Mouse (Mus musculus): Measurements from ENCODE around the gene Nlrp6. TPM values are rescaled to one million over a fixed set of nuclear protein-coding genes. Genes with fewer than 3 reads are reported as not detected.
"Not testable (repeated sequence)": the region's sequence is repeated elsewhere in the genome, so short reads cannot be mapped to it uniquely, and the experiment has no call there.

The Nlrp6 gene
- total RNA-seq, 2 experiments from 2014 or later, result not detected

DNA sequence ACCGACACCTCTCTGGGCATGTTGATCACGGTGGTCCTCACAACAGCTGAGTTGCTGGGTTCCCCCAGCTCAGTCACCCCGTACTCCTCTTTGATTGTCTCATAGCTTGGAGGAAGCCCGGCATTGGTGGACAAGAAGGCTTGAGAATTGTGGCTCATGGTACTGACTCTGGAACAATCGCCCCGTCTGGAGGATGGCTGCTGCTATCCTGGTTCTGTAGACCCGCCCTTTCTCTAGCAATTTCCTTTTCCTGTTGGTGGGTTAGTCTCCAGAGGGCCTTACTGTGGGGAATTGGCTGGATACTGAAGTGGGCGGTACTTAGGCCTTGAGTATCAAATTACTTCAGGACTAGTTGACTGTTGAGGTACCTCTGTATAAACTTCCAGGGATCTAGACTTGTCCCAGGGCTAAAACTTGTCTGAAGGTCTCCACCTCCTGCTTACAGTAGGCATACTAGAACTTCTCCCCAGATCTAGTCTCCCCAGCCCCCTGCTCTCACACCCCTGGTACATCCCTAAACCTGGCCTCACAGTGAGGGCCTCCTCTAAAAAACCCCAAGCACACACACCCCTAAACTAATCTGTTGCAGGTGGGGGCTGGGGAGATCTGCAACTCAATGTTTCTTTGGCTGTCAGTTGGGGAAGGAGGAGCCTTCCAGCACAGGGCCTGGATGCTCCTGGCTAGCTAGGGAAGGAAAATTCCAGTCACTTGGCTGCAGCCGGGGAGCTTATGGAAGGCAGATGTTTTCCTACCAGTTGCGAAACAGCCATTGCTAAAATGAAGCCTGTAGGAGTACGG lies 35.3 kb downstream of the Nlrp6 start, which contains the start of the genes Gm45717 and Ifitm2:
TSS of gene Gm45717 (minus strand) at position 180 of the 798 bp plus-strand sequence.
TSS of gene Ifitm2 (minus strand) at position 230 of the 798 bp plus-strand sequence.
- intact Hi-C loops (cut with DNase I), result loop anchor here (2.0 kb wide), 1 partner anchor 91 kb away; no protein-coding TSS in a partner anchor
- Histone ChIP-seq H3K27ac (peak within 1 kb of the TSS; percentile 92), H3K4me3 (peak within 1 kb of the TSS; percentile 82)
- no peak for TF ChIP-seq CTCF (IDR thresholded peaks at IDR 0.05)
- DNase-seq, result peak; percentile 87

GRCm38 (mm10) chr7:140956556-140956869 lies 35.8 kb downstream of the Nlrp6 start:
- no peak for DNase-seq
- intact Hi-C loops (cut with DNase I), result loop anchor here (2.0 kb wide), 1 partner anchor 90 kb away; no protein-coding TSS in a partner anchor
- Histone ChIP-seq H3K4me3 (peak overlapping the region; percentile 82), H3K27ac (peak overlapping the region; percentile 92)
- no peak for TF ChIP-seq CTCF (IDR thresholded peaks at IDR 0.05)

DNA sequence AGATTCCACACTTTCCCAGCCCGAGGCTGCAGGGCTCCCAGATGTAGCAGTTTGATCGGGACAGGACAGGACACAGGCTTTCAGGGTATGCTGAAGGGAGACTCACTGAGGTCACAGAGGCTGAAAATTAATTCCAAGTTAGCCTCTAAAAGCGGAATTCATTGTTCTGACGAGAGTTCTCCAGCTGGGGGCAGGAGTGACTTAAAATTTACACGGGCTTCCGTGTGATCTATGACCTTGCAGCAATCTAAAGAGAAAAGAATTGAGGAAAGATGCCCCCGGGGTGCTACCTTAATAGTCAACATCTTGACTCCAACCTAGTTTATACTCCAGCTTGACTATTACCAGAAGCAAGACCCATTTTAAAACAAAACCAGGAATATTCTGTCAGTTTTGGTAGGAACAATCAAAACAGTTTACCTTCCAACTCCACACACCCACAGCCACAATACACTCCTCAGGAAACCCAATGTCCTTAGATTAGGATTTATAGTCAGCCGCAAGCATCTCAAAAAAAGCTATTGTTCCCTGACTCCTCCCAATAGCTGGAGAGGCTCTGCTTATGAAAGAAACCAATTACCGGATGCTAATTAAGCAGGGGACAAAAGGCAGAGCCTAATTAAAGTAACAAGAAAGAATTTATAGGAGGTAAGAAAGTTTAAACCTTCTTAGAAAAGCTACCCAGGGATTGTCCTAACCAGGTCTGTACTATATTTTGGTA lies 38.6 kb downstream of the Nlrp6 start:
- DNase-seq, result peak; percentile 52

DNA sequence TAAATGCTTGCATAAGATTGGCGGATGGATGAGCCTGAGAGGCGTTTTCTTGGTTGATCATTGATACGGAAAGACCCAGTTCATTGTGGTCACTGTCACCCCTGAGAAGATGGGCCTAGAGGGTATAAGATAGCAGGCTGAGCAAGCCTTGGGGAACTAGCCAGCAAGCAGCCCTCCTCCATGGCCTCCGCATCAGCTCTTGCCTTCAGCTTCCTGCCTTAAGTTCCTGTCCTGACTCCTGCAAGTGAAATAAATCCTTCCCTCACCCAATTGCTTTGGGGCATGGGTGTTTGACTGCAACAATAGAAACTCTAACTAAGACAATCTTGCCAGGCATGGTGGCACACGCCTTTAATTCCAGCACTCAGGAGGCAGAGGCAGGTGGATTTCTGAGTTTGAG lies 39.3 kb downstream of the Nlrp6 start:
- Histone ChIP-seq H3K27ac (peak overlapping the region; percentile 74), H3K4me3 (no peak overlapping the region)
- DNase-seq, result no peak
- intact Hi-C loops (cut with DNase I), result no loop called here
- no peak for TF ChIP-seq CTCF (IDR thresholded peaks at IDR 0.05)

More for the DNA sequence above, 38.6 kb downstream of the Nlrp6 start:
- intact Hi-C loops (cut with DNase I), result loop anchor here (2.0 kb wide), 2 partner anchors 49 to 53 kb away; no protein-coding TSS in a partner anchor
- peak; percentile 59 for TF ChIP-seq CTCF (IDR thresholded peaks at IDR 0.05)
- peak overlapping the region; percentile 74 for H3K27ac ChIP-seq
- H3K4me3 ChIP-seq, result no peak overlapping the region

DNA sequence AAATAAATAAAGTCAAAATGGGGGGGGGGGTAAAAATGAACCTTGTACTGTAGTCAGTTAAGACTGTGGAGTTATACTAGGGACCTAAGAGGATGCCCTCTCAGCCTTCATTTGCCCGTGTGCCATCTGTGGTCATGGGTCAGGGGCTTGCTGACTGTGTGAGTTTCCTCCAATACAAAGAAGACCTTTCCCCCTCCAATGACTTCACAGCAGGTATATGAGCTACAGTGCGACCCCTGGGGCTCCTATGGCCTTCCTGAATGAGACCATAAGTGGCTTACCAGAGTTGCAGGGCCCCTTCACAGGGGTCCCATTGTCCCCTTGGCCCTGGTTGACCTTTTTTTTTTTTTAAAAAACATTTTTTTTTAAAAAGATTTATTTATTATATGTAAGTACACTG lies 40.7 kb downstream of the Nlrp6 start:
- no peak for TF ChIP-seq CTCF (IDR thresholded peaks at IDR 0.05)
- Histone ChIP-seq H3K4me3 (no peak overlapping the region), H3K27ac (no peak overlapping the region)
- DNase-seq, result no peak
- intact Hi-C loops (cut with DNase I), result no loop called here

GRCm38 (mm10) chr7:140962733-140963132 lies 42.0 kb downstream of the Nlrp6 start:
- DNase-seq, result no peak
- intact Hi-C loops (cut with DNase I), result no loop called here
- TF ChIP-seq CTCF (IDR thresholded peaks at IDR 0.05), result no peak
- no peak overlapping the region for H3K4me3 ChIP-seq
- no peak overlapping the region for H3K27ac ChIP-seq

- DNase-seq, result no peak
- Histone ChIP-seq H3K27ac (no peak within 1 kb of the TSS), H3K4me3 (no peak within 1 kb of the TSS)
- intact Hi-C loops (cut with DNase I), result no loop called here
- no peak for TF ChIP-seq CTCF (IDR thresholded peaks at IDR 0.05)
These were observed 46.2 kb downstream of the Nlrp6 start, which contains the start of gene Ifitm1 for GRCm38 (mm10) chr7:140966921-140967320. Ifitm1 (plus strand) TSS chr7:140967221.

DNA sequence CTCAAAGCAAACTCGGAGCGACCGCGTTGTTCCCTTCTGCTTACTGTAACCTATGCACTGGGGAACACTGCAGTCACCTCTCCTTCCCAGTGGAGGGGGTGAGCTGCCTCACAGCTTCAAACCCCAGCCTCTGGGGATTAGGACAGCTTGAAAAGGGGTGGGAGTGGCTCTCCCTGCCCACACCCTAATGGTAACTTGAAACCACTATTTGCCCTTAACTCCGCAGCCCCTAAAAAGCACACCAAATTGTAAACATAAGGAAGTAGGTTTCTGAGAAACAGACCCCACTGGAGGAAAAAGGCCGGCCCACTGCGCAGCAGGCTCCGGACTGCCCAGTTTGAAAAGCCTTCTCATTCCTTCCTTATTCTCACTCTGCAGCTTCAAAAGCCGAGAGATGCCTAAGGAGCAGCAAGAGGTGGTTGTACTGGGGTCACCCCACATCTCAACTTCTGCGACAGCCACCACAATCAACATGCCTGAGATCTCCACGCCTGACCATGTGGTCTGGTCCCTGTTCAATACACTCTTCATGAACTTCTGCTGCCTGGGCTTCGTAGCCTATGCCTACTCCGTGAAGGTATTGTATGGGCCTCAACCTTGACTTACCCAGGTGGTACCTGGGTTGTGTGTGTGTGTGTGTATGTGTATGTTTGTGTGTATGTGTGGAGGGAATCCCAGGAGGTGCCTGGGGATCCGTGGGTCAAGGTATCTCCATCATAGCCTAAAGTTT lies 47.3 kb downstream of the Nlrp6 start:
- DNase-seq, result no peak
- Histone ChIP-seq H3K4me3 (no peak overlapping the region), H3K27ac (no peak overlapping the region)
- intact Hi-C loops (cut with DNase I), result no loop called here
- no peak for TF ChIP-seq CTCF (IDR thresholded peaks at IDR 0.05)

- DNase-seq; intact Hi-C loops (cut with DNase I); H3K4me3 ChIP-seq; H3K27ac ChIP-seq: not testable (repeated sequence)
These were observed 48.0 kb downstream of the Nlrp6 start for GRCm38 (mm10) chr7:140968710-140969109.

DNA sequence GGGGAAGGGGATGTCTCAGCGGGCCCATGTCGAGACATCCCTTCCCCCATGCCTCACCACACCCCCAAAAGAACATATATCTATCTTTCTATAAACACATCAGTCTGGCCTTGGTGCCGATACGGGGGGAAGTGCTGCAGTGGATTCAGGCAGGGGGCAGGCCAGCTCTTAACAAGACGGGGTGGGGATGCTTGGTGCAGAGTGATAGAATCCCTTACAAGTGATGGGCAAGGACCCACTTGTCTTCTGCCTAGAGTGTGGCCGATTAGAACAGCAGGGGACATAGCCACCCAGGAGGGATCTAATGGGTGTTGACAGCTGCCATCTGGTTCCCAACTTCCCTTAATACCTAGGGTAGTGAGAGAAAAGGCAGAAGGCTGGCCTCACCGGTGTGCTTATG lies 50.2 kb downstream of the Nlrp6 start:
- no peak for TF ChIP-seq CTCF (IDR thresholded peaks at IDR 0.05)
- intact Hi-C loops (cut with DNase I), result no loop called here
- Histone ChIP-seq H3K4me3 (no peak overlapping the region), H3K27ac (peak overlapping the region; percentile 84)
- no peak for DNase-seq

- intact Hi-C loops (cut with DNase I), result no loop called here
These were observed 50.9 kb downstream of the Nlrp6 start for GRCm38 (mm10) chr7:140971479-140972171.

More at GRCm38 (mm10) chr7:140971479-140972171, 50.9 kb downstream of the Nlrp6 start:
- Histone ChIP-seq H3K4me3 (peak overlapping the region; percentile 9; the same call in 1 of the 2 replicates), H3K27ac (peak overlapping the region; percentile 84)
- no peak for TF ChIP-seq CTCF (IDR thresholded peaks at IDR 0.05)
- no peak for DNase-seq
